ENCODE assay signal across 8 mouse cellular contexts in the genomic region with DNA sequence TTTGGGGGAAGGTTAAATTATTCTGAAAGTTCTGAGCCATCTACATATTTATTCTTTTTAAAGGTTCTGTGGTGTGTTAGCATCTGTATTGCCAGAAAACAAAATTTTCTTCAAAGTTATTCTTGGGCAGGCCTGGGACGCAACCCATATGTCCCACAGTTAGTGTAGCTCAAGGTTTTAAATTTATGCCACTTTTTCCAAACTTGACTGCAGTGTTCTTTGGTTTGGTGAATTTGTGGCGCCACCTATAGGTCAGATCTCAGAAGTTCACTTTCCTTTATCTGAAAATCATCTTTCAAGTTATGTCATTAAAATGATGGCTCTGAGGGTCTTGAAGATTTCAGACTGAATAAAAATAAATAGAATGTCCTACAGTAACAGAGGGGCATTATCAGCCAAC.
DNase-seq lines count a peak whose midpoint lies in the region; TF ChIP-seq lines count a peak whose summit lies in the region.

No protein-coding gene starts in this region.

- WGBS in liver, adult 2 months = 14% methylated on average over 2 of the region's 2 CpGs

- TF ChIP-seq CTCF in liver, adult 2 months (IDR thresholded peaks at IDR 0.05; ENCODE audit: low read depth, low read length) = no peak

- no peaks in the 10 kb centered on the region for H3K27me3 ChIP-seq in liver, adult 2 months (ENCODE audit: control insufficient read depth, insufficient read depth, low read length)

- H3K4me3 ChIP-seq in liver, adult 2 months (ENCODE audit: insufficient read depth, low read depth, low read length) = no peak overlapping the region

- no peak for TF ChIP-seq POLR2A in liver, adult 2 months (IDR thresholded peaks at IDR 0.05; ENCODE audit: extremely low read depth, insufficient read depth, low read length)

- H3K9ac ChIP-seq in liver, adult 2 months (ENCODE audit: low read depth, low read length) = no peak overlapping the region

- H3K27ac ChIP-seq in liver, adult 2 months (replicated peaks; ENCODE audit: insufficient read depth, low read depth, low read length) = no peak overlapping the region

- intact Hi-C loops in heart, postnatal 36 days (cut with DNase I) = loop anchor here (1.0 to 5.0 kb wide), 2 partner anchors 362 to 1199 kb away; no protein-coding TSS in a partner anchor

- H3K4me1 ChIP-seq in liver, adult 2 months (ENCODE audit: control insufficient read depth, insufficient read depth, low read length) = no peaks in the 10 kb centered on the region

- H3K36me3 ChIP-seq in liver, adult 2 months (ENCODE audit: control insufficient read depth, insufficient read depth, low read length) = no peaks in the 10 kb centered on the region

- DNase-seq in cerebellum, adult 11 months = peak; percentile 42
- DNase-seq in cerebellum, adult 11-12 months = no peak
- DNase-seq in liver, adult 2 months (ENCODE audit: extremely low read depth, low read depth, low spot score) = peak; percentile 17
- DNase-seq in liver = no peak
- peak; percentile 6 for DNase-seq in c-Kit-positive CD71-positive TER-119-negative erythroid progenitor cells, embryonic 14.5 days (ENCODE audit: low read depth)
- DNase-seq in heart, postnatal 36 days = peak; percentile 7 to 9
- DNase-seq in lung, postnatal 25 days (ENCODE audit: low spot score) = peak; percentile 10
- peak; percentile 43 for DNase-seq in thymus, postnatal 25 days

- no peaks in the 10 kb centered on the region for H3K79me2 ChIP-seq in liver, adult 2 months (ENCODE audit: control insufficient read depth, insufficient read depth, low read length)

Comparison
In these comparisons a context has a peak if more than half of its experiments do, and no peak if none do; other contexts are left out.
1. DNase-seq: peak in cerebellum, adult 11 months (single experiment), liver, adult 2 months (single experiment), c-Kit-positive CD71-positive TER-119-negative erythroid progenitor cells, embryonic 14.5 days (single experiment), heart, postnatal 36 days (2 of 2), lung, postnatal 25 days (single experiment) and thymus, postnatal 25 days (single experiment); none in cerebellum, adult 11-12 months (single experiment) and liver (single experiment).